Mouse (Mus musculus) testis, postnatal 14 days (tissue): ENCODE measurements around the gene Has1.
A peak's percentile ranks its signal among the peaks of the same experiment; 100 is the strongest.
"Not testable (repeated sequence)": the region's sequence is repeated elsewhere in the genome, so short reads cannot be mapped to it uniquely, and the experiment has no call there.

ENCODE experiments used
- DNase-seq: peaks from one replicate; pipeline ENCODE4 v3.0.0; 2021; ENCODE audit warnings: low spot score

The Has1 gene

DNA sequence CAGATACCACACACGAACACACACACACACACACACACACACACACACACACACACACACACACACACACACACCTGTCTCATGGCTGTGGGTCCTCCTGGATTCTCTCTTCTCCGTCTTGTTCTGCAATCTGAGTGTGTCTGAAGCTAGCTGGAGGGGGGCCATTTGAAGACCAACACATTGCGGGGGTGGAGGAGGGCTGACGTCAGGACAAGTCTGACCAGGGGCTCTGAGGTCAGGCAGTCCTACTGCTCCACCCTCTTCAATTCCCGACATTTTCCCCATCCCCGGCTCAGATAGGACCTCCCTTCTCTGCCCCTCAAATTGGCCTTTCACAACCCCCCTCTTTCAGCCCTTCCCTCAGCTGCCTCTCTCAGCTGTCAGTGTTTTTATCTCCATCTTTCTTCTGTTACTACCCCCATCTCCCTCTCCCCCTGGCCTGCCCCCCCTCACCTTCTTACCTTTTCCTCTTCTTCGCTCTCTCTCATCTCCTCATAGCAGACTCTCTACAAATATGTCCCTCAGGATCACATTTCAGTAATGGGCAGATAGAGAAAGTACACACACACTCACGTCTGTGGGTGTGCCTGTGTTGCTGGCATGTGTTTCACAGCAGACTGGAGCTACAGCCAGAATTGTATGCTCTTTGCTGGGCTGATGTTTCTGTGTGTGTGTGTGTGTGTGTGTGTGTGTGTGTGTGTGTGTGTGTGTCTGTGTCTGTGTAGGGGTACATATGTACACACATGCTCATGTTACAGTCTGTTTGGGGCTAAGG is at the start of gene Has1:
Gene Has1, minus strand, starts transcription at position 142 of the 775 bp plus-strand sequence.
- DNase-seq: no peak

DNA sequence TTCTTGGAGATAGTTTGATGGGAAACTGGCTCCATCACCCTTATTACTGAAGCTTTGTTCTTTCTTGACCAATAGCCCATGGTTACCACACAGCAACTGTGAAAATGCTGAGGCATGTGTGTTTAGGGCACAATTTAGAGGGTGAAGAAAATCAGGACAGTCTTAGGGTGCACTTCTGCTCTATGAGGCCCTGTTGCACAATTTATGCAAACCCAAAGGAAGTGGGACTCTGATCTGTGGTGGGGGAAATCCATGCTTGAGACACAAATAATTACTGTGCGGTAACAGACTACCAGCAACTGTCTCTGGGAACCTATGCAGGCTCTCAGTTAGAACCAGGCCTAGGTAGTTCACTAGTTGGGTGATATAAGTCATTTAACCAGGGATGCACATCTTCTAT is 45.8 kb upstream of the Has1 start:
- DNase-seq: no peak

DNA sequence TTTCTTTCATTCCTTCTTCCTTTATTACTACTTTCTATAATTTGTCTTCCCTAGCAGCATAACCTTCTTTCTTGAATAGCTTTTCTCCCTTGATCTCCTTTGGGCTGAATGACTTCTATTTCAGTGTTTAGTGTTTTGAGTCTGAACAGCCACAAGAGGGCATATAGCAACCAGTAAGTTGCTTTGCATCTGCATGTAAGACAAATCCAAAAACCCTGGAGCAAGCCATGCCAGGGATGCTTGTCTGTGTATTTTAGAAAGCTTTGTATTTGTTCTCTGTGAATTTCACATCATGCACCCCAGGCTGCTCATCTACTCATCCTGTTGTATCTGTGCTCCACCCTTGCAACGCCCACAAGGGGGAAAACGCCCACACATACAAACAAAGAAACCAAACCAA is 44.3 kb upstream of the Has1 start:
- DNase-seq: no peak

DNA sequence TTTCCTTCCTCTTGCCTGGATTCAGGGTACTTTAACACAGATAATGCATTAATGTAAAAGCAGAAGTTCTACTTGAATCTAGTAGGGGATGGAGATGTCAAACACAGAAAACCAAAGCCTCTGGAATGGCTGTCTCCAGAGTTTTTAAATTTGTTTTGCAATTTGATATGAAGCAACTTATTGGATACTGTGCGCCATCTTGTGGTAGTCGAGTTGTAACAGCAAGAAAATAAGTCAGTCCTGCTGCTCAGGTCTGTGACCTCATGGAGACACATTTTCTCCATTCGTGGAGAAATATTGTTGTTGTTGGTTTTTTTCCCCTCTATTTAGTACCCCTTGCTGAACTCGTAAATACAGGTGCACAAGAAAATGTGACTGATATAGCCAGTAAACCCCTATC is 41.0 kb upstream of the Has1 start:
- peak; percentile 6 for DNase-seq

DNA sequence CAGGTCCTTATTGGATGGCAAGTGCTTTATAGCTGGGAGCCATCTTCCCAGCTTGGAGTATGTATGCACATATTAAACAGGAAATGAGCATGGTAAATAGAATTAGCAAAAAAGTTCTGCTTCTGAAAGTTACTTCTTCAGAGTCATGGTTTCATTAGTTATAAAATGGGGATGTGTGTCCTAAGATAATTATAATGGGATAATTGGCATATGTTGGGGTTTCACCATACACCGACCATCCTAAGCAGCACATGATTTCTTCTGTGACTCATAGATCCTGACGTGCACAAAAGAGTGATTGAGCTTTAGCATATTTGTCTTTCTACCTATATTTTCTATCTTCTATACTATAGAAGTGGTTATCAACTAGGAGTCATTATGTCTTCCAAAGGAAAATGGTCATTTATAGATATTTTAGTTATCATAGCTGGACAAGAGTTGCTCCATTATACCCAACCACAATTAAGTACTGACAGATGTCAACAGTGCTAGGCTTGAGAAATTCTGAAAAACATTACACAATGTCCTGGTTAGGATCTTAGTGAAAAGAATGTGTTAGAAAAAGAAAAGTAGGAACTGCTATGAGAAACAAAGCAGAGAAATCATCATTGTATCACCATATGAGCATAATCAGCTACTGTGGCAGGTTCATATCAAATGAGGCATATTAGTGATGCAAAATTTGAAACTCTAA is 34.9 kb upstream of the Has1 start:
- no peak for DNase-seq

DNA sequence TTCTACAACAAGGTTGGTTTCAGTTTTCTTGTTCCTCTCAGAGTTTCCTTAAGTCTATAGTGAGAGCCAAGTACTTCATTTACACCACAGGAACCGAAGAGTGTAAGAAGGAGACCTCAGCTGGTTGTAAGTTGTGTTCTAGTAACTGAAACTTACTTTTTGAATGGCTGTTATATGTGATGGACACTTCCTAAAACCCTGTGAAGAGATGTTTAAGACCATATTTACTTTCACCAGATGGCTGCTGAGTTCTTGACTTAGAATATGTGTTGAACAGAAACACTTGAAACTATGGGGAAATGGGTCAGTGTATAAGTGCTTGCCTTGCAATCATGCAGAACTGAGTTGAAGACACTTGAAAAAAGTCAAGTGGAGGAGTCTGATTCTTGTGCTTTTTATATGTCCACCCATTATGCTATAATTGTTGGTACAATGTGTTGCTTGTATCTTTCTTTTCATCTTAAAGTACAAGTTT is 32.8 kb upstream of the Has1 start, which contains the start of the genes Fpr2 and Fpr3:
Gene Fpr2, plus strand, starts transcription at position 51 of the 475 bp plus-strand sequence.
Gene Fpr3, plus strand, starts transcription at position 79 of the 475 bp plus-strand sequence.
- DNase-seq: no peak

DNA sequence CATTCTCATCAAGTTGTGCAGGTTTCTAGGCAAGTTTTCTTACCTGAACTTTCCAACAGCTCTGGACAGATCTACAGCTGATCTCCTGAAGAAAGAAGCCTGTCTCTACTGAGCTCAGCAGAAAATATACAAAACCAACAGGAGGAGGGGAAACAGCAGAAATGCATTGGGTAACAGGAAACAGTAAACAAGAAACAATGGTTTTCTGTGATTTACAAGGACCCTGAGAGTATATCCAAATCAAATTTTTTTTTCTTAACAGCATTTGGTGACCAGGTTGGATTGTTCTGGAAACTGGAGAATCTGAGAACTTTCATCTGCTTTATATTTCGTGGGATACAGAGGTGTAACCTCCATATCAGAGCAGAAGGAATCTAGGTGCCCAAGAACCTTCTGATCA is 28.8 kb upstream of the Has1 start, which contains the start of gene Fpr1:
Gene Fpr1, minus strand, starts transcription at position 101 of the 400 bp plus-strand sequence.
- no peak for DNase-seq

DNA sequence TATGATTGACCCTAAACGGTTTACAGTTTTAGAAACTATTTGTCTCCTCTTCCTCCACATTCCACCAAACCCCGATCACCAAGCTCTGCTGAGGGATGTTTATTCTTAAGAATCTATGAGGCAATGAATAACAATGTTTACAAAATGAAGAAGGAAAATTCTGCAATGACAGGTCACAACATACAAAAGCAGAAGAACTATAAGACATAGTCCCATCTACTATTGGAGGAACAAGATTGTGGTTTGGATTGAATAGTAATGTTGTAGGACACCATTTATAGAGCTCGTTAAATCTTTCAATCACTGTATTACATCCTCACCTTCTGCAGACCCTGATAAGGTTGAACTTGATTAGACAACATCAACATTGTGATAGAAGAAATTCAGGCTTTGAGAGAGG is 27.7 kb upstream of the Has1 start:
- no peak for DNase-seq

DNA sequence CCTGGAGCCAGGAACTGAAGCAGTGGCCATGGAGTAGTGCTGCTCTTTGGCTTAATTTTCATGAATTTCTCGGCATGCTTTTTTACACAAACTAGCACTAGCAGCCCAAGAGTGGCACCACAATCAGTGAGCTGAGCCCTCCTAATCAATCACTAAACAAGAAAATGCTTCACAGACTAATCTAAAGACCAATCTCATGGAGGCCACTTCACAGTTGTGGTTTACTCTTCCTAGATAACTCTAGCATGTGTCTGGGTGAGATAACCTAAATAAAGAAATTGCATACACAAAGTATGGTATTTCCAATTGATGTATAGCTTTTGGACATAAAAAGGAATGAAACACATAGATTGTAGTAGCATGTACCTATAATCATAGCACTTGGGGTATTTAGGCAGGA is 24.3 kb upstream of the Has1 start:
- DNase-seq: no peak

DNA sequence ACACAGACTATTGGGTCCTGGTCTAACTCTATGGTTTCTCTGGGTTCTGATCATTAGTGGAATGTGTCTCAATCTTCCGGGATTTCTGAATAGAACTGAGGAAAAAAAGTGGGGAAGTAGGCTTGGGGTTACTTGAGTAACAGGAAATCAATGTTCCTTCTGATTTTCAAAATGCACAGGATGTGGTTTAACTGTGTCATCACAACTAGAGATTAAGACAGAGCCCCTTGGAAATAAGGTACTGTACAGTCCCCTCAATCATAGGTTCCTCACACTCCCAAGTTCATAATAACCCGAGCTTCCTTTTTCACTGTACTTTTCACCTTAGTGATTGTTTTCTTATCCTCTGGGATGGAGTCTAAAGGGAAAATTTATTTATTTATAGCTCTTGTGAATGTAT is 16.7 kb upstream of the Has1 start:
- DNase-seq: no peak

DNA sequence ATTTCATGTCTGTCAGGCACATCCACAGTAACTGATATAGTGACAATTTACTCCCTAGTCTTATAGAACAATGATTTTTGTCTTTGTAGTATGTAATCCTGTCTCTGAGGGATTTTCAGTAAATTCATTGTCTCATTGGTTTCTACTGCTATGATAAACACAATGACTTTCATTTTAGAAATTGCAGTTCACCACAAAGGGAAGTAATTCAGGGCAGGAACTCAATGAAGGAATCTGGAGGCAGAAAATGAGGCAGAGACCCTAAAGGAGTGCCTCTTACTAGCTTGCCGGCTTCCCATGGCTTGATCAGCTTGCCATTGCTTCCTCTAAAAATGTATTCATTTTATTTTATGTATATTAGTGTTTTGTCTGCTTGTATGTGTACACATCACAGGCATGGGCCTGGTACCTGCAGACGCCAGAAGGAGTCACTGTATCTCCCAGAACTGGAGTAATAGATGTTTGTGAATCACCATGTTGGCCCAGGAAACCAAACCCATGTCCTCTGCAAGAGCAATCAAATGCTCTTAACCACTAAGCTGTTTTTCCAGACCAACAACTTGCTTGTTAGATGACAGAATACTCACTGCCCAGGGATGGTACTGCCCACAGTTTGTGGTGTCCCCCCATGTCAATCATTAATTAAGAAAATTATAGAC is 16.0 kb upstream of the Has1 start:
- no peak for DNase-seq

DNA sequence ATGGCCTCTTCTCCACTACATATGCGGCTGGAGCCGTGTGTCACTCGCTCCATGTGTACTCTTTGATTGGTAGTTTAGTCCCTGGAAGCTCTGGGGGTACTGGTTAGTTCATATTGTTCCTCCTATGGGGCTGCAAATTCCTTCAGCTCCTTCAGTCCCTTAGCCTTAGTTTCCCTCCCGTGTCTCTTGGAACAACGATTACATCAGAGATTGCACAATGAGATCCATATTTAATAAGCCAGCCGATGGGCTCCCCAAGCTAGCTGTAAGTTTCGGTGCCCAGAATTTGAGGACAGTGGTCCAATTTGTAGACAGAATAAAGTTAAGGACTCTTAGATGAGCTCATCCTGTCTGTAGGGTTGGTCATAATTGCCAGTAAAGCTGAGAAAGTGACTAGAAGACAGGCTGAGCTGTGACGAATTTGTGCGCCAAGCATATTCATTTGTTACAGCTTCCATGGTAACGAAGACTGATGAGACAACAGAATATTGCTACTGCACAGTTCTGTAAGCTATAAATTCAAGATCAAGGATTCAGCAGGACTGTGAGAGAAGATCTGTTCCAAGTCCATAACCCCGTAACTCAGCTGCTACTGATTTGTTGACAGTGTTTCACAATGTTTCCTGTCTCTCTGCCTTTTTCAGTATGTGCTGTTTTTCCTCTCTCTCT is 11.9 kb upstream of the Has1 start:
- no peak for DNase-seq

DNA sequence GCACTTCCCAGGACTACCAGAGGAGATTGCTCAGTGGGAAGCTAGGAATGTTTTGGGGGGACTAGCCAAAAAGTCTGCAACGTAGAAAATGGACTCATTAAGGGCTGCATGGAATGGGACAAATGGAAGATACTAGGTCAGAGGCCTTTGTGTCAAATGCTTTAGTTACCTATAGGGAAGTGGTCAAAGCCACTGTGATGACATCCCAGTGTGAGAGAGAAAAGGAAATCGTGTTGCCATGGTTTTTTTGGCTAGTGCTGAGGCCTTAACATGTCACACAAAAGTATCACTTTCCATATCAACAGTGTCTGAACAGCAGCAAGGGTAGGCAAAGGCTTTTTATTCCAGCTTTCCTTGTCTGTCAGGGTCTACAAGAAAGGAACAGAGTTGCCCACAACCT is 10.2 kb upstream of the Has1 start:
- DNase-seq: no peak

DNA sequence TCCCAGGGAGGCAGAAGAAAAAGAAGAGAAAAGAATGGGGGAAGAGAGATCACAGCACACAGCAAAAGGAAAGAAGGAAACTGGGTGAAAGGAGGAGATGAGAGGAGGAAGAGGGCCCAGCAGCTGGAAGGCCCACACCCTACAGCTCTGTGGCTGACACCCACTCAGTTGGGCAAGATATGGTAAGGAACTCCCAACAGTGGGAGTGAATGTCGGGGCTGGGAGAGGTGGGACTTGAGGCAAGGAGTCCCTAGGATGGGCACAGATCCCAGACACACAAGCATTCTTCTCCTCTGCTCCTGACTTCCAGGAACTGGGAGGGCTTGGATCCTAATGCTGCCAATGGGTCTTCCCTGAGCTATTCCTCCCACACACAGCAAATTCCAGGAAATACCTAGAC is 7.4 kb upstream of the Has1 start:
- peak; percentile 10 for DNase-seq

DNA sequence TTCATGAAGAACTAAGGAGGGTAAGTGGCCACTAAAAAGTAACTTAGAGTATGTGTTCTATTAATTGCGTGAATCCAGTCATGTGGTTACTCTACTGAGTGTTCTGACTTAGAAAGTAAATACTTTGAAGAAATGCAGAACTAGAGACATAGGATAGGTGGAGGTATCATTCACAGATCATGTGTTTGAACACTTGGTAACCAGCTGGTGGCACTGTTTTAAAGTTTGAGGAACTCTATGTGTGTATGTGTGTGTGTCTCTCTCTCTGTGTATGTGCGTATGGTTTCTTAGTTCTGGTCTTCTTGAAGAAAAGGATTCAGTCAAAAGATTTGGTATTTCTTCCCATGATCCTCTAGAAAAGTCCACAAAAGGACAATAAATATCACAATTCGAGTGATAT is 5.1 kb upstream of the Has1 start:
- DNase-seq: no peak

DNA sequence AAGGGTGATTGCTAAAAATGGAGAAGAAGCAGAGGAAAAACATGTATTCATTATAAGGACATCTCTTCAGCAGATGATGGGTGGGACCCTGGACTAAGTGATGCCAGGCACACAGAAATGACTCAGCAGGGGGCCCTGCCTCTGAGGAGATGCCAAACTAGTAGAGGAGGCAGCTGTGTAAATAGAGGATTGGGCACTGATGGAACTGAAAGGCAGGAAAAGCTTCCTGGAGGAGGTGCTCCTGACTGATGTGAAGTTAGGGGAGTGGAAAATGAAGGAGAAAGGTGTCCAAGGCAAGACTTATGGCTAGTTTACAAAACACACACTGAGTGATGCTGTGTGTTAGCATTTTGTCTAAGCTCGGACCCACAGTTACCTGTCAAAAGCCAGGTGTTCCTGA is 2.4 kb upstream of the Has1 start:
- no peak for DNase-seq

DNA sequence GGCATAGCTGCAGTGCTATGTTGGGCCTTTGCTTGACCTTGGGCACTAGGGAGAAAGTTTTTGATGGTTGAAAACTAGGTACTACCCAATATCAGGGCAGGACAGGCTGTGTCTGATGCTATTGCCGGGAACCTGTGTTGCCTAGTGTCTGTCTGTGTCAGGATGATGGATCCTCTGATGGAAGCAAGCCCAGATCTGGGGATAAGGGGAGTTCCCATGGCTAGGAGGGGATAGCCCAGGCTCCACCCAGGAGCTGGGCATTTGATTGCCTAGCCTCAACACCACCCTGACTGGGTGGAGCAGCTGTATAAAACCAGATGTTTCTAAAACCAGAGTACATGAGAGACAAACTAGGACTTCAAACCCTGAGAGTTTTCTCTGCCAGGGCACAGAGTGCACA is 1.6 kb upstream of the Has1 start:
- no peak for DNase-seq

DNA sequence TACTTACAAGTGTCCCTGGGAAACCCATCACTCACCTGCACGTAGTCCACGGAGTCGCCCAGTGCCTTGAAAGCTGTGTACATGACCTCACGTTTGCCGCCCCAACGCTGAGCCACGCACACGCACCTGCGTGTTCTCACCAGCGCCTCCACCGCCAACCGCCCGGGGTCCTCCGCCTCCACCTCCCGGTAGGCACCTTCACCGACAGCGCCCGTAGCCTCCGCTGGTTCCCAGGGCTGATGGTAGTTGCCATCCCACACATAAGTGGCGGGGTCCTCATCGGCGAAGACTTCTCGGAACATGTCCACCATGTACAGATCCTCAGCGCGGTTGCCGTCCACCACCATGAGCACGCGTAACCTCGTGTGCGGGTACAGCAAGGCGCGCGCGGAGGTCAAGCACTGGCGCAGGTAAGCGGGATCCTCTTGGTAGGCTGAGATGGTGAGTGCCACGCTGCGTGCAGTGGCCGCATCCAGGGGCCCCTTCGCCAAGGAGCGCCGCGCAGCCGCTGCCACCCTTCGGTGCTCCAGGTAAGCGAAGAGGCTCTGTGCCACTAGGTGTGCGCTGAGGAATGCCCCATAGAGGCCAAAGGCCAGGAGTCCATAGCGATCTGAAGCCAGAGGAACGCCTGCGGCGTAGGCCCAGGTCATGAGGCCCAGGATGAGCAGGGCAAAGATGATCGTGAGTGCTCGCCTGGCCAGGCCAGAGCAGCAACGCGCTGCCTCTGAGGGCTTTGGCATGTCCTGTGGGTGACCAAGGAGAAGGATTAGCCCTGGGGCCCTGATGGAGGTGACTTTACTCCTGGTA is 4.9 kb downstream of the Has1 start:
- DNase-seq: no peak

DNA sequence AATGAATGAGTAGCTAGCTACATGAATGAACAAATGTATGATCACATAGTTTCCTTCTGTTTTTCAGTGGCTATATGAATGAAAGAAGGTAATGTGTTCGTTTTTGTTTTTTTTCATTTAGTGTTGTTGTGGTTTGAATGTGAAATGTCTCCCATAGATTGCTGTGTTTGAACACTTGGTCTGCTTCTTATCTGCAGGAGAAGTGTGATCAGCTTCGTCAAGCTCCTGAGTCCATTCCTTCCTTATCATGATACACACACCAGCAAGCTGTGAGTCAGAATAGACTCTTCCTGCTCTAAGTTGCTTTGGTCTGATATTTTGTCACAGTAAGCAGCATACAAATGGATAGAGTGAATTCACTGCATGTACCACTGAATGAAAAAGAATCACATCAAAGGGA is 6.0 kb downstream of the Has1 start:
- DNase-seq: no peak

DNA sequence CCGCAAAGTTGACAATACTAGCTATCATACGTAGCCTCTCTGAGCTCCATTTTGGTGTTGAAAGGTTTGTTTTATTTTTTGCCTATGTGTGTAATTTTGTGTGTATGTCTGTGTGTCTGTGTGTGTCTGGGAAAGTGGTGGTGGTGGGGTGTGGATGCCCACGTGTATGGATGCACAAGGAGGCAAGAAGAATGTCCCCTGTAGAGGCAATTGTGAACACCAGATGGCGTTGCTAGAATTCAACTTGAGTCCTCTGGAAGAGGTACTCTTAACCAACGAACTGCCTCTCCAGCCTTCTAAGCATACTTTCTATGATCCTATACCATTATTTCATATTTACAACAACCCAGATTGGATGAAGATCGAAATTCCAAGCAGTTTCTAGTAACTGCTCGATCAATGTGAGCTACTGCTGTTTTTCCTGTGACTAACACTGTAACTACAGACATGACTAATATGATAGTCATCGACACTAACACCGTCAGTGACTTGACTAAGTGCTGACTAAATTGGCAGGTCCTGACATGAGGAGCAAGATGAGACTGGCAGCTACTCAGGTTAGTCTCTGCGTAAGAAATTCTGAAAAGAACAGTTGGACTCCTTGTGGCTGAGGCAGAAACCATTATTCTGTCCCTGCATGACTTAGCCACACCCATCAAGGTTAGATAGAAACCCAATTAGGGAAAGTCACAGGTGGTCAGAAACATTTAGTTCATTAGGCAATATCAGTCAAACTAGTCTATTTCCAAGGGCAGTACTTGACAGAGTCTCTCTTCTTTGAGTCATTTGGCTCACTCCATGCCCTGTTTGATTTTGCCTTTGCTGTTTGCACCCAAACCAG is 9.6 kb downstream of the Has1 start:
- no peak for DNase-seq

DNA sequence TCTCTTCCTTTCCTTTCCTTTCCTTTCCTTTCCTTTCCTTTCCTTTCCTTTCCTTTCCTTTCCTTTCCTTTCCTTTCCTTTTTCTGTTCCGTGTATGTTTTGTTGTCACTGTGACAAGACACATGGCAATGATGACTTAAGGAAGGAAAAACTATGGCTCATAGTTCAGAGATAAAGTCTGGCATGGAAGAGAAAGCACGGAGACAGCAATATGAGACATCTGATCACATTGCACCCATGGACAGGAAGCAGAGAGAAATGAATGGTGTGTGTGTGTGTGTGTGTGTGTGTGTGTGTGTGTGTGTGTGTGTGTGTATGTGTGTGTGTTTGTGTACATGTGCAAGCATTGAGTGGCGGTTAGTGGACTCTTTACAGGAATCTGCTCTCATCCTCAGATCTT is 10.4 kb downstream of the Has1 start:
- DNase-seq: not testable (repeated sequence)
